Mouse (Mus musculus): ENCODE results near the gene Wbp1. TPM values are rescaled to one million over a fixed set of nuclear protein-coding genes. Genes with fewer than 3 reads are reported as not detected.

Gene Wbp1
- total and polyA plus RNA-seq, 2 experiments from 2014 or later, result 97.5 to 151 TPM

- WGBS, result 2% methylated on average over 49 of the region's 58 CpGs
- DNase-seq (ENCODE audit: low spot score), result no peak
Measured at GRCm38 (mm10) chr6:83070311-83071219, 50.8 kb downstream of the Wbp1 start.

GRCm38 (mm10) chr6:83070247-83070310 lies 51.3 kb downstream of the Wbp1 start, which contains the start of gene Tlx2:
Gene Tlx2, minus strand, starts transcription at chr6:83070293.
- Histone ChIP-seq H3K36me3 (replicated peaks; ENCODE audit: control insufficient read depth, insufficient read depth, low read length) (no peaks in the 10 kb centered on the region), H3K27ac (ENCODE audit: low read depth) (no peak within 1 kb of the TSS), H3K4me2 (ENCODE audit: low read depth, low read length) (peak within 1 kb of the TSS; percentile 41; the same call in 1 of the 2 replicates), H3K4me1 (ENCODE audit: control insufficient read depth, insufficient read depth) (peaks cover 3% of the 10 kb centered on the region; the same call in 1 of the 2 replicates), H3K9ac (replicated peaks; ENCODE audit: low read depth, low read length) (no peak within 1 kb of the TSS), H3K4me3 (ENCODE audit: low read depth, low read length) (peak within 1 kb of the TSS; percentile 35), H3K9me3 (replicated peaks; ENCODE audit: control insufficient read depth, low read length) (no peaks in the 10 kb centered on the region), H3K27me3 (ENCODE audit: control insufficient read depth, insufficient read depth, low read length) (peaks cover 97% of the 10 kb centered on the region)
- no peak for ATAC-seq (ENCODE audit: insufficient read depth, low read depth)
- TF ChIP-seq CTCF (IDR thresholded peaks at IDR 0.05; ENCODE audit: low read depth), result no peak
- no peak for TF ChIP-seq EP300 (IDR thresholded peaks at IDR 0.05; ENCODE audit: low read depth)
- DNase-seq (ENCODE audit: low spot score), result no peak
- WGBS, result 1% methylated on average over 10 of the region's 10 CpGs

More at GRCm38 (mm10) chr6:83070311-83071219, 50.8 kb downstream of the Wbp1 start:
- H3K36me3 ChIP-seq (replicated peaks; ENCODE audit: control insufficient read depth, insufficient read depth, low read length), result no peaks in the 10 kb centered on the region
- no peak overlapping the region for H3K27ac ChIP-seq (ENCODE audit: low read depth)
- peaks cover 97% of the 10 kb centered on the region for H3K27me3 ChIP-seq (ENCODE audit: control insufficient read depth, insufficient read depth, low read length)
- peak overlapping the region; percentile 35 for H3K4me3 ChIP-seq (ENCODE audit: low read depth, low read length)
- peaks cover 3% of the 10 kb centered on the region; the same call in 1 of the 2 replicates for H3K4me1 ChIP-seq (ENCODE audit: control insufficient read depth, insufficient read depth)
- no peak overlapping the region for H3K9ac ChIP-seq (replicated peaks; ENCODE audit: low read depth, low read length)
- H3K9me3 ChIP-seq (replicated peaks; ENCODE audit: control insufficient read depth, low read length), result no peaks in the 10 kb centered on the region
- no peak overlapping the region for H3K4me2 ChIP-seq (ENCODE audit: low read depth, low read length)
- TF ChIP-seq EP300 (IDR thresholded peaks at IDR 0.05; ENCODE audit: low read depth) (no peak), CTCF (IDR thresholded peaks at IDR 0.05; ENCODE audit: low read depth) (no peak)
- no peak for ATAC-seq (ENCODE audit: insufficient read depth, low read depth)

- Histone ChIP-seq H3K9ac (replicated peaks; ENCODE audit: low read depth, low read length) (no peak overlapping the region), H3K36me3 (replicated peaks; ENCODE audit: control insufficient read depth, insufficient read depth, low read length) (no peaks in the 10 kb centered on the region), H3K27me3 (ENCODE audit: control insufficient read depth, insufficient read depth, low read length) (peaks cover 97% of the 10 kb centered on the region), H3K4me3 (ENCODE audit: low read depth, low read length) (peak overlapping the region; percentile 35), H3K4me2 (ENCODE audit: low read depth, low read length) (peak overlapping the region; percentile 13; the same call in 1 of the 2 replicates), H3K9me3 (replicated peaks; ENCODE audit: control insufficient read depth, low read length) (no peaks in the 10 kb centered on the region), H3K4me1 (ENCODE audit: control insufficient read depth, insufficient read depth) (peaks cover 3% of the 10 kb centered on the region; the same call in 1 of the 2 replicates), H3K27ac (ENCODE audit: low read depth) (no peak overlapping the region)
- 2% methylated on average over 68 of the region's 69 CpGs for WGBS
- no peak for TF ChIP-seq CTCF (IDR thresholded peaks at IDR 0.05; ENCODE audit: low read depth)
- no peak for TF ChIP-seq EP300 (IDR thresholded peaks at IDR 0.05; ENCODE audit: low read depth)
- DNase-seq (ENCODE audit: low spot score) (no peak), ATAC-seq (ENCODE audit: insufficient read depth, low read depth) (no peak)
Measured at GRCm38 (mm10) chr6:83069488-83070246, 51.7 kb downstream of the Wbp1 start.

MicroRNAs within 50 kb of the gene (microRNA counts, 519-probe panel; counts per million panel counts)
- not detected for microRNA mmu-miR-3470a+mmu-miR-3470b

Small RNA genes lying within 50 kb of the gene (microRNA-seq; reads per million reads assigned to microRNA genes)
- gene Mir3470a, result not detected

Other genes starting within 250 kb of the Wbp1 start
- not detected in 2 replicates for gene Sema4f, start 181.8 kb downstream of the Wbp1 start, total RNA-seq (2014; rRNA removed; ENCODE audit: low replicate concordance)
- gene Sema4f, start 181.8 kb downstream of the Wbp1 start, polyA plus RNA-seq (2015; fragmentation: Nextera tagmentation; extraction: Ambion mirVana), result 0.04 TPM in 1 of 2 replicates, not detected in the other
- 0.39 TPM in 1 of 2 replicates, not detected in the other for gene M1ap, start 174.7 kb downstream of the Wbp1 start, total RNA-seq (2014; rRNA removed; ENCODE audit: low replicate concordance)
- gene M1ap, start 174.7 kb downstream of the Wbp1 start, polyA plus RNA-seq (2015; fragmentation: Nextera tagmentation; extraction: Ambion mirVana), result 0.59 and 0.75 TPM in 2 replicates
- gene Dok1, start 88.1 kb downstream of the Wbp1 start, total RNA-seq (2014; rRNA removed; ENCODE audit: low replicate concordance), result 9.2 and 11.5 TPM in 2 replicates
- 6.1 and 6.3 TPM in 2 replicates for gene Dok1, start 88.1 kb downstream of the Wbp1 start, polyA plus RNA-seq (2015; fragmentation: Nextera tagmentation; extraction: Ambion mirVana)
- gene Loxl3, start 87.4 kb downstream of the Wbp1 start, total RNA-seq (2014; rRNA removed; ENCODE audit: low replicate concordance), result 9.0 and 9.8 TPM in 2 replicates
- gene Loxl3, start 87.4 kb downstream of the Wbp1 start, polyA plus RNA-seq (2015; fragmentation: Nextera tagmentation; extraction: Ambion mirVana), result 3.8 and 4.3 TPM in 2 replicates
- gene Aup1, start 67.0 kb downstream of the Wbp1 start, total RNA-seq (2014; rRNA removed; ENCODE audit: low replicate concordance), result 156 and 219 TPM in 2 replicates
- 104 and 108 TPM in 2 replicates for gene Aup1, start 67.0 kb downstream of the Wbp1 start, polyA plus RNA-seq (2015; fragmentation: Nextera tagmentation; extraction: Ambion mirVana)
- gene Htra2, start 66.3 kb downstream of the Wbp1 start, total RNA-seq (2014; rRNA removed; ENCODE audit: low replicate concordance), result 46.3 and 50.3 TPM in 2 replicates
- gene Htra2, start 66.3 kb downstream of the Wbp1 start, polyA plus RNA-seq (2015; fragmentation: Nextera tagmentation; extraction: Ambion mirVana), result 55.4 and 61.9 TPM in 2 replicates
- gene Dqx1, start 63.7 kb downstream of the Wbp1 start, total RNA-seq (2014; rRNA removed; ENCODE audit: low replicate concordance), result not detected in 2 replicates
- gene Dqx1, start 63.7 kb downstream of the Wbp1 start, polyA plus RNA-seq (2015; fragmentation: Nextera tagmentation; extraction: Ambion mirVana), result 0.08 and 0.32 TPM in 2 replicates
- not detected in 2 replicates for gene Tlx2, start 51.3 kb downstream of the Wbp1 start, total RNA-seq (2014; rRNA removed; ENCODE audit: low replicate concordance)
- not detected in 2 replicates for gene Tlx2, start 51.3 kb downstream of the Wbp1 start, polyA plus RNA-seq (2015; fragmentation: Nextera tagmentation; extraction: Ambion mirVana)
- 12.1 and 14.8 TPM in 2 replicates for gene Pcgf1, start 43.7 kb downstream of the Wbp1 start, total RNA-seq (2014; rRNA removed; ENCODE audit: low replicate concordance)
- 13.2 and 14.7 TPM in 2 replicates for gene Pcgf1, start 43.7 kb downstream of the Wbp1 start, polyA plus RNA-seq (2015; fragmentation: Nextera tagmentation; extraction: Ambion mirVana)
- not detected in 2 replicates for gene Lbx2, start 35.2 kb downstream of the Wbp1 start, total RNA-seq (2014; rRNA removed; ENCODE audit: low replicate concordance)
- 0.59 and 0.64 TPM in 2 replicates for gene Lbx2, start 35.2 kb downstream of the Wbp1 start, polyA plus RNA-seq (2015; fragmentation: Nextera tagmentation; extraction: Ambion mirVana)
- 0.11 and 0.97 TPM in 2 replicates for gene Ccdc142, start 20.0 kb downstream of the Wbp1 start, total RNA-seq (2014; rRNA removed; ENCODE audit: low replicate concordance)
- 1.1 and 1.6 TPM in 2 replicates for gene Ccdc142, start 20.0 kb downstream of the Wbp1 start, polyA plus RNA-seq (2015; fragmentation: Nextera tagmentation; extraction: Ambion mirVana)
- gene Gm42688, start 19.9 kb downstream of the Wbp1 start, total RNA-seq (2014; rRNA removed; ENCODE audit: low replicate concordance), result 2.4 and 3.4 TPM in 2 replicates
- gene Gm42688, start 19.9 kb downstream of the Wbp1 start, polyA plus RNA-seq (2015; fragmentation: Nextera tagmentation; extraction: Ambion mirVana), result 1.1 and 1.4 TPM in 2 replicates
- gene Mrpl53, start 12.5 kb downstream of the Wbp1 start, total RNA-seq (2014; rRNA removed; ENCODE audit: low replicate concordance), result 87.9 and 156 TPM in 2 replicates
- 242 and 247 TPM in 2 replicates for gene Mrpl53, start 12.5 kb downstream of the Wbp1 start, polyA plus RNA-seq (2015; fragmentation: Nextera tagmentation; extraction: Ambion mirVana)
- 27.5 and 28.1 TPM in 2 replicates for gene Mogs, start 6.1 kb downstream of the Wbp1 start, total RNA-seq (2014; rRNA removed; ENCODE audit: low replicate concordance)
- gene Mogs, start 6.1 kb downstream of the Wbp1 start, polyA plus RNA-seq (2015; fragmentation: Nextera tagmentation; extraction: Ambion mirVana), result 7.9 and 9.4 TPM in 2 replicates
- gene Ino80b, start 3.9 kb upstream of the Wbp1 start, total RNA-seq (2014; rRNA removed; ENCODE audit: low replicate concordance), result 8.9 and 11.6 TPM in 2 replicates
- gene Ino80b, start 3.9 kb upstream of the Wbp1 start, polyA plus RNA-seq (2015; fragmentation: Nextera tagmentation; extraction: Ambion mirVana), result 5.5 and 6.8 TPM in 2 replicates
- 40.0 and 45.9 TPM in 2 replicates for gene Rtkn, start 13.9 kb upstream of the Wbp1 start, total RNA-seq (2014; rRNA removed; ENCODE audit: low replicate concordance)
- gene Rtkn, start 13.9 kb upstream of the Wbp1 start, polyA plus RNA-seq (2015; fragmentation: Nextera tagmentation; extraction: Ambion mirVana), result 12.5 and 13.0 TPM in 2 replicates
- gene Wdr54, start 34.8 kb upstream of the Wbp1 start, total RNA-seq (2014; rRNA removed; ENCODE audit: low replicate concordance), result 1.4 and 5.5 TPM in 2 replicates
- 0.96 and 1.1 TPM in 2 replicates for gene Wdr54, start 34.8 kb upstream of the Wbp1 start, polyA plus RNA-seq (2015; fragmentation: Nextera tagmentation; extraction: Ambion mirVana)
- gene 1700003E16Rik, start 34.8 kb upstream of the Wbp1 start, total RNA-seq (2014; rRNA removed; ENCODE audit: low replicate concordance), result 2.0 TPM in 1 of 2 replicates, not detected in the other
- gene 1700003E16Rik, start 34.8 kb upstream of the Wbp1 start, polyA plus RNA-seq (2015; fragmentation: Nextera tagmentation; extraction: Ambion mirVana), result 0.20 and 0.45 TPM in 2 replicates
- 45.9 and 47.7 TPM in 2 replicates for gene Dctn1, start 44.4 kb upstream of the Wbp1 start, total RNA-seq (2014; rRNA removed; ENCODE audit: low replicate concordance)
- 48.9 and 50.8 TPM in 2 replicates for gene Dctn1, start 44.4 kb upstream of the Wbp1 start, polyA plus RNA-seq (2015; fragmentation: Nextera tagmentation; extraction: Ambion mirVana)
- not detected in 2 replicates for gene Slc4a5, start 98.3 kb upstream of the Wbp1 start, total RNA-seq (2014; rRNA removed; ENCODE audit: low replicate concordance)
- gene Slc4a5, start 98.3 kb upstream of the Wbp1 start, polyA plus RNA-seq (2015; fragmentation: Nextera tagmentation; extraction: Ambion mirVana), result 0.03 TPM in 1 of 2 replicates, not detected in the other
- 3.6 and 4.7 TPM in 2 replicates for gene Mthfd2, start 204.3 kb upstream of the Wbp1 start, total RNA-seq (2014; rRNA removed; ENCODE audit: low replicate concordance)
- gene Mthfd2, start 204.3 kb upstream of the Wbp1 start, polyA plus RNA-seq (2015; fragmentation: Nextera tagmentation; extraction: Ambion mirVana), result 8.5 and 8.9 TPM in 2 replicates
- 33.8 and 35.0 TPM in 2 replicates for gene Mob1a, start 204.5 kb upstream of the Wbp1 start, total RNA-seq (2014; rRNA removed; ENCODE audit: low replicate concordance)
- gene Mob1a, start 204.5 kb upstream of the Wbp1 start, polyA plus RNA-seq (2015; fragmentation: Nextera tagmentation; extraction: Ambion mirVana), result 15.1 and 15.9 TPM in 2 replicates
- gene Bola3, start 227.6 kb upstream of the Wbp1 start, total RNA-seq (2014; rRNA removed; ENCODE audit: low replicate concordance), result 32.0 and 36.3 TPM in 2 replicates
- 492 and 553 TPM in 2 replicates for gene Bola3, start 227.6 kb upstream of the Wbp1 start, polyA plus RNA-seq (2015; fragmentation: Nextera tagmentation; extraction: Ambion mirVana)

Data from heart, postnatal 0 days (tissue).